Mouse (Mus musculus): Measurements from ENCODE around the gene Cdk14. TPM values are rescaled to one million over a fixed set of nuclear protein-coding genes. Genes with fewer than 3 reads are reported as not detected.

Gene Cdk14
- polyA plus RNA-seq, 1 experiment from 2014 or later, result 34.3 TPM

DNA sequence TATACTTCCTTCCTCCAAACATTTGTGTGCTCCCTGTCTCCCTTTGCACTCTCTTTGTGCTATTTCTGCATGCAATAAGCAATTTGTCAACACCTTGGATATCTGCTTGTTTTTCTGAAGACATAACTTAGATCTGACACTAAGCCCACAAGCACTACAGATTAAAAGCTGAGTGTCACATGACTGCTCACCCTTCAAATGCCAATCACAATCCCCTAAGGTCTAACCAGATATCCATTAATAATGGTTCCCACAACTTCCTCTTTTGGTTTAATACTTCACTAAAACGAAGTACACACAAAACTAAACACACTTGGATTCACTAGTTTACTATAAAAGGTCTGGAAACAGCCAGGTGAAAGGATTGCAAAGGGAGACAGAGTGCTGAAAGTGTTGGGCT, 348.6 kb downstream of the Cdk14 start:
- no peaks in the 10 kb centered on the region for H3K27me3 ChIP-seq
- no peak overlapping the region for H3K9ac ChIP-seq (replicated peaks)
- no peak overlapping the region for H3K4me2 ChIP-seq (replicated peaks)
- H3K4me3 ChIP-seq (replicated peaks), result no peak overlapping the region
- H3K36me3 ChIP-seq, result peaks cover 7% of the 10 kb centered on the region; the same call in 1 of the 2 replicates
- no peaks in the 10 kb centered on the region for H3K4me1 ChIP-seq (replicated peaks)
- H3K9me3 ChIP-seq, result no peaks in the 10 kb centered on the region
- no peak overlapping the region for H3K27ac ChIP-seq
- 82% methylated on average over 1 of the region's 1 CpGs for WGBS
- no peak for ATAC-seq

DNA sequence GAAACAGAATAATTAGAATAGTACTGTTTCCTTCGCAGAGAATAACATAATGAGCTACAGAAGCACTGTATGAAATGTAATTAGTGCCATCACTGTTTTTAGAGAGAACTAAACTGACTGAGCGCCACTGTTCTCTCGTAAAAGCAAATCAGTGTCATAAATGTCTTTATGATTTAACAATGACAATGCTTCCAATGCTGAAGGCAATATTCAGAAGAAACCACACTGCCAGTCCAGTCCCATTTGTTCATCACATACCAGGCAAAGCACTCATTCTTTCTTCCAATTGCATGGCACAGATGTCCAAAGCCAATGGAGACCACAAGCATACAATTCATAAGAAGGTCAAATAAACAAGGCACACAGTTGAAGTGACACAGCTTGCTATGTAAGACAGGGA, 355.4 kb downstream of the Cdk14 start:
- WGBS, result 87% methylated on average over 3 of the region's 3 CpGs
- no peaks in the 10 kb centered on the region for H3K9me3 ChIP-seq

DNA sequence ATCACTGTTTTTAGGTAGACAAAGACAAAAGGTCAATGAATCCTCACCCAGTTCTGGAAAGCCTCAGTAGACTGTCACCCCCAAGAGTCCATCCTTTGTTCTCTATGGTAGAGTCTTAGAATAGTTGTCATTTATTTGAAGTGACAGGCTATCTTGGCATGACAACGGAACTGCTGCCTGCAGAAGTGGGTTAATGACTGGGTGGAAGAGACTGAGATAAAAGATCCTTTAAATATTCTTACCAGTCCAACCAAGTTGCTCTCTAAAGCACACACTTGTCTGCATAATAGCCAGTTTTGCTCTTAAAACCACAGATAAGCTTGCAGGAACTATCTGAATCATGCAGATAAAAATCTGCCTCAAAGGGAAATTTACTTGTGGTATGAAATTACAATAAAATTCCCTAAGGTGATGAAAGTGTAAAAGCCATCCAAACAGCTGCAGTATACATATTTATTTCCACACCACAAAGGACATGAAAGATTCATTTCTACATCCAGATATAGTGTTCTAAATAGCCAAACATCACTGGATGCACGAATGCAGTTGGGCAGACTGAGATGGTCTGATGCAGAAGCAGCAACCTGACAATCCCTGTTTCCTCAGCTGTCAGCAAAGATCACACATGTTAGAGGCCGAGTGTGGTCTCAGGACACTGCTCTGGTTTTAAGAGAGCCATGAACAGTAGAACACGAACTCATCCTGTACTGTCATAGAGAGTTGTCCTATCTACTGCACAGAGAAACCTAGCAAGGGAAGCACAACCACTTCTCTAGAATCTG, 363.8 kb downstream of the Cdk14 start:
- WGBS, result 55% methylated on average over 4 of the region's 4 CpGs

More for the DNA sequence above, 355.4 kb downstream of the Cdk14 start:
- no peaks in the 10 kb centered on the region for H3K27me3 ChIP-seq
- no peaks in the 10 kb centered on the region for H3K4me1 ChIP-seq (replicated peaks)
- no peak for ATAC-seq
- no peak overlapping the region for H3K4me3 ChIP-seq (replicated peaks)
- H3K36me3 ChIP-seq, result no peaks in the 10 kb centered on the region
- H3K4me2 ChIP-seq (replicated peaks), result no peak overlapping the region
- H3K9ac ChIP-seq (replicated peaks), result no peak overlapping the region
- no peak overlapping the region for H3K27ac ChIP-seq

DNA sequence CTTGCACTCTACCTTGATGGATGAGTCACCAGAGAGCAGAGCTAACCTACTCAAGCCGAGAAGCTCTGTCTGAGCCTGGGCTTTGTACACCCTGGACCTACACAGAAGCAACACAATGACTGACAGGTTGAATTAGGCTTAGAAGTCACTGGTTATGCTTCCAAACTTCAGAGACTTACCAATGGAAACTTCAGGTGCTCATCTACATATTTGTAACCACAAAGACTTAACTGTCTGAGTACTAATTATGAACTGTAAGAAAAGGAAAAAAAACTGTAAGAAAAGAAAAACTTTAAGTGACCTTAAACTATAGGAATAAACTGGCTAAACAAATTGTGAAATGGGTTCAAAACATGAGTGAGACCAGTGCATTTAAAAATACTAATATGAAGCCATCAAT, 364.6 kb downstream of the Cdk14 start:
- Histone ChIP-seq H3K36me3 (no peaks in the 10 kb centered on the region), H3K27me3 (no peaks in the 10 kb centered on the region), H3K9me3 (no peaks in the 10 kb centered on the region), H3K4me3 (replicated peaks) (no peak overlapping the region), H3K9ac (replicated peaks) (no peak overlapping the region), H3K4me2 (replicated peaks) (no peak overlapping the region), H3K4me1 (replicated peaks) (peaks cover 24% of the 10 kb centered on the region), H3K27ac (0 out of 2 replicates have a peak overlapping the region, but pooled peaks have one; percentile 57)
- WGBS, result 33% methylated on average over 1 of the region's 1 CpGs
- ATAC-seq, result no peak

More for the DNA sequence above, 363.8 kb downstream of the Cdk14 start:
- peak; percentile 59 for ATAC-seq
- no peaks in the 10 kb centered on the region for H3K9me3 ChIP-seq
- peak overlapping the region; percentile 57 for H3K27ac ChIP-seq
- no peaks in the 10 kb centered on the region for H3K27me3 ChIP-seq
- H3K4me1 ChIP-seq (replicated peaks), result peaks cover 24% of the 10 kb centered on the region
- no peaks in the 10 kb centered on the region for H3K36me3 ChIP-seq
- no peak overlapping the region for H3K9ac ChIP-seq (replicated peaks)
- no peak overlapping the region for H3K4me3 ChIP-seq (replicated peaks)
- no peak overlapping the region for H3K4me2 ChIP-seq (replicated peaks)

DNA sequence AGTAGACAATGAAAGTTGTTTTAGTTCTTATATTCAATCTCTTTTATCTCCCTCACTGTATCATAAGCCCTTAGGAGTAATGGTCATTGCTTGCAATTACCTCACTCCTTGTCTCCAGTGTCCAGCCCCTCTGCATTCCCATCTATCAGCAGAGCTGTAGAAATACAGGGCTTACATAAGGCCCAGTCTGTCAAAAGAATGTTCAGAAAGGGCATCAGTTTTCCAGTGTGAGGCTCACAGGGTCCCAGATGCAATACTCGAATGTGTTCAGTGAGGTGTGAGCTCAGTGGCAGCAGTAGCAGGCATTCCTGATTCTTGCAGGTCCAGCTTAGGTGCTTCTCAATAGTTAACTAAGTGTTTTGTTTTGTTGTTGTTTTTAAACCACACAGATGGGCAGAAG, 365.8 kb downstream of the Cdk14 start:
- Histone ChIP-seq H3K9ac (replicated peaks) (no peak overlapping the region), H3K27ac (no peak overlapping the region), H3K4me2 (replicated peaks) (no peak overlapping the region), H3K9me3 (no peaks in the 10 kb centered on the region), H3K27me3 (no peaks in the 10 kb centered on the region), H3K36me3 (no peaks in the 10 kb centered on the region), H3K4me1 (replicated peaks) (peaks cover 24% of the 10 kb centered on the region), H3K4me3 (replicated peaks) (no peak overlapping the region)
- no peak for ATAC-seq
- 17% methylated on average over 1 of the region's 1 CpGs for WGBS

DNA sequence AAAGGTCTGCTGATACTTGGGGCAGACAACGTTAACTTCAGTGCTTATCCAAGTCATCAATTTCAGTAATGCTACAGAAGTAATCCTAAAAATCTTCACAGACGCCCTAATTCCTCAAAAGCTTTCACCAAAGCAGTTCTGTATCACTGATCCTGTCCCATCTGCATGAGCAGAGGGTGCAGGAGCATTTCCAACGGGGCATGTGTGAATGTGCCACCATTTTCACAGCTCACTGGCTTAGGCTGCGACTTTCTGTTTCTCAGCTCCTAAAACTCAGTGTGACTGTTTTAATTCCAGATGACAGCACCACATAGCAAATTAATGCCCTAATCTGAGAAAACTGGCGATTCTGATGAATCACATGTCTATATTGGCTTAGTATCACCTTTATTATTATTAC, 375.8 kb downstream of the Cdk14 start:
- WGBS, result 73% methylated on average over 5 of the region's 5 CpGs
- H3K27ac ChIP-seq, result no peak overlapping the region
- H3K36me3 ChIP-seq, result no peaks in the 10 kb centered on the region
- H3K9ac ChIP-seq (replicated peaks), result no peak overlapping the region
- H3K9me3 ChIP-seq, result no peaks in the 10 kb centered on the region
- no peak for ATAC-seq
- no peak overlapping the region for H3K4me2 ChIP-seq (replicated peaks)
- H3K4me3 ChIP-seq (replicated peaks), result no peak overlapping the region
- H3K27me3 ChIP-seq, result no peaks in the 10 kb centered on the region
- H3K4me1 ChIP-seq (replicated peaks), result peaks cover 22% of the 10 kb centered on the region

DNA sequence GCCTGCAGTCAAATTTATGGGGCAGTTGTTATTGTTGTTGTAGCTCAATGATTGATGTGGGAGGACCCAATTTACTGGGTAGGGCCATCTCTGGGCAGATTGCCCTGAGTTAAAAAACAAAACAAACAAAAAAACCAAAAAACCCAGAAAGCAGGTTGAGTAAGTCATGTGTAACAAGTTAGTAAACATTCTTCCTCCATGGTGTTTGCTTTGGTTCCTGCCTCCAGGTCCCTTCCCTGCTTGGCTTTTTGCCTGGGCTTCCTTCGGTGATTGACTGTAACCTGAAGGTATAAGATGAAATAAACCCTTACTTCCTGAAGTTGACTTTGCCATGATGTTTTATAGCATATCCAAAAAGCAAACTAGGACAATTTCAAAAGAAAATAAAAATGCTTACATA, 377.4 kb downstream of the Cdk14 start:
- no peaks in the 10 kb centered on the region for H3K9me3 ChIP-seq
- no peak overlapping the region for H3K9ac ChIP-seq (replicated peaks)
- no peak for ATAC-seq
- no peaks in the 10 kb centered on the region for H3K27me3 ChIP-seq
- no peaks in the 10 kb centered on the region for H3K36me3 ChIP-seq
- H3K4me1 ChIP-seq (replicated peaks), result peaks cover 22% of the 10 kb centered on the region
- no peak overlapping the region for H3K4me3 ChIP-seq (replicated peaks)
- H3K4me2 ChIP-seq (replicated peaks), result no peak overlapping the region
- no peak overlapping the region for H3K27ac ChIP-seq
- 92% methylated on average over 1 of the region's 1 CpGs for WGBS

DNA sequence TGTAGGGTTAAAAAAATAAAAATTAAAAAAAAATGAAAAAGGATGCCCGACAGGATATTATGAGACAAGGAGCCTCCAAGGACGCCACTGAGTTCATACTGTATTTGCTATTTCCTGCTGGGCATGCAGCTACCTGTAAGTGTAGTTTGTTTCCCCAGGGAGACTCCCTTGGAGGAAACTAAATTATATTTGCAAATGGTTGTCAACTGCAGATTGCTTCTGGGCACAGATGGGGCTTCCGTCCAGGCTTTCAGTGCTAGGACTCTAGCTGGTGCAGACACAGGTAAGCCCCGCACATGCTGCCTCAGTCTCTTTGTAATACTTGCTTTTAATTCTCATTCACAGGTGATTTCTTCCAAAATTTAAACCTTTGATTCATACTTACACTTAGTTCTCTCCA, 378.6 kb downstream of the Cdk14 start:
- H3K4me1 ChIP-seq (replicated peaks), result peaks cover 22% of the 10 kb centered on the region
- no peaks in the 10 kb centered on the region for H3K9me3 ChIP-seq
- H3K4me3 ChIP-seq (replicated peaks), result no peak overlapping the region
- no peak overlapping the region for H3K27ac ChIP-seq
- no peaks in the 10 kb centered on the region for H3K27me3 ChIP-seq
- H3K4me2 ChIP-seq (replicated peaks), result no peak overlapping the region
- no peak overlapping the region for H3K9ac ChIP-seq (replicated peaks)
- H3K36me3 ChIP-seq, result no peaks in the 10 kb centered on the region
- WGBS, result 69% methylated on average over 4 of the region's 4 CpGs
- ATAC-seq, result peak; percentile 48; the same call in 1 of the 2 replicates

DNA sequence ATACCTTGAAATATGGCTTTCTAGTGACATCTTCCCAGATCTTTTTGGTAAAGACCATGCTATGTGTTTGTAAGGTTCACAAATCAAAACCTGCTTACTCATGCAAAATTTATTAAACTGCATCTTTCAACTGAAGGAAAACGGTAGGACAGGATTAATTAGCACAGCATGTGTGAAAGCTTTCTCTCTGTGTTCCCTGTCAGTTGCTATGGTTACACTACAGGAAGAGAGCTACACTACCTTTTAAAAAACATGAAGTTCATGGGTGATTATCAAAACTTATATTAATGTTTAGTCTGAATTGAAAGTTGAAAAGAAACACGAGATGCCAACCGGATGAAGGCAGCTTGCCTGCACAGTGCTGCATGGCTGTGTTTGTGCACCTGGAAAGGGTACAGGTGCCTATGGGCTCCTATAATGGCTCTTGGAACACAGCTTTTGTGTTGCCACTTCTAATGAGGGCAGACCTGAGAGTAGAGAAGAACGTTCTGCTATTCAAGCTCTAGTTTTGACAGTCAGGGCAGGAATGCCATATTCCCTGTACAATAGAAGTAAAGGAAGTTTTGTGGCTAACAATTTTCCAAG, 380.3 kb downstream of the Cdk14 start:
- no peak overlapping the region for H3K4me2 ChIP-seq (replicated peaks)
- peaks cover 22% of the 10 kb centered on the region for H3K4me1 ChIP-seq (replicated peaks)
- no peak overlapping the region for H3K4me3 ChIP-seq (replicated peaks)
- H3K9me3 ChIP-seq, result no peaks in the 10 kb centered on the region
- H3K27me3 ChIP-seq, result no peaks in the 10 kb centered on the region
- no peak overlapping the region for H3K27ac ChIP-seq
- no peaks in the 10 kb centered on the region for H3K36me3 ChIP-seq
- no peak overlapping the region for H3K9ac ChIP-seq (replicated peaks)
- 29% methylated on average over 4 of the region's 4 CpGs for WGBS
- peak; percentile 58; the same call in 1 of the 2 replicates for ATAC-seq

DNA sequence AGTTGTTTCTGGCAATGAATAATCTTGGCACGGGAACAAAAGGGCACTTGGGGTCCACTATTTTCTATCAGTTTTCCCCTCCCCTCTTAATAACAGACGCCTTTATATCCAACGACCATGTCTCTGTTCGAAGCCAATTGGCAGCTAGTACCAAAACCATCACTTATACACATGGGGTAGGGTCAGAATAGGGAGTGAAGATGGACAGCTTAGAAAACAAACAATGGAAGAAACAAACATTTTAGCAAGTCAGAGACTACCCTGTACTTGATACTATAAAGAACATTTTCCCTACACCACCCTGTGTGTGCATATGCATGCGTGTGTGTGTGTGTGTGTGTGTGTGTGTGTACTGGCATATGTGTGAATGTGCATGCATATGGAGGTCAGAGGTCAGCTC, 386.7 kb downstream of the Cdk14 start:
- Histone ChIP-seq H3K9ac (replicated peaks) (no peak overlapping the region), H3K4me1 (replicated peaks) (peaks cover 18% of the 10 kb centered on the region), H3K9me3 (no peaks in the 10 kb centered on the region), H3K27ac (peak overlapping the region; percentile 72), H3K36me3 (no peaks in the 10 kb centered on the region), H3K27me3 (no peaks in the 10 kb centered on the region), H3K4me2 (replicated peaks) (no peak overlapping the region), H3K4me3 (replicated peaks) (no peak overlapping the region)
- peak; percentile 22; the same call in 1 of the 2 replicates for ATAC-seq
- WGBS, result 66% methylated on average over 5 of the region's 5 CpGs

DNA sequence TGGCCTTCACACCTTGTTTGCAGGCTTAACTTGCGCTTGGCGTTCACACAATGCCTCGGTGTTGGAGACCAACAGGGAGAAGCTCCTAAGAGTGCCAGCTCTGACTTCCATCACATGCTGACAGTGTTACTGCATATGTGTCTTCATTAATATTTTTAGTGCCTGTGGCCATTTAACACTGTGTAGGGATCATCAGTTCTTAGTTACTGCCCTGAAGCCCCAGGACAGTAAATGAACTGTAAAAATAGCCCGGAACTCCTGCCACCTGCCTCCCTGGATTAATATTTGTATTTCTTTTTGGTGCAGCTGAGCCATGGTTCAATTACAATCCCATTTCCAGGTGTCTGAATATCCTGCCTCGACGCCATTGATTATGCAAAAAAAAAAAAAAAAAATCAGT, 387.3 kb downstream of the Cdk14 start:
- H3K9ac ChIP-seq (replicated peaks), result no peak overlapping the region; the same call in 1 of the 2 replicates
- peak; percentile 75 for ATAC-seq
- no peaks in the 10 kb centered on the region for H3K36me3 ChIP-seq
- H3K4me1 ChIP-seq (replicated peaks), result peaks cover 18% of the 10 kb centered on the region
- no peak overlapping the region for H3K4me3 ChIP-seq (replicated peaks)
- H3K4me2 ChIP-seq (replicated peaks), result no peak overlapping the region
- H3K27ac ChIP-seq, result peak overlapping the region; percentile 72
- 42% methylated on average over 6 of the region's 6 CpGs for WGBS
- H3K9me3 ChIP-seq, result no peaks in the 10 kb centered on the region
- no peaks in the 10 kb centered on the region for H3K27me3 ChIP-seq

DNA sequence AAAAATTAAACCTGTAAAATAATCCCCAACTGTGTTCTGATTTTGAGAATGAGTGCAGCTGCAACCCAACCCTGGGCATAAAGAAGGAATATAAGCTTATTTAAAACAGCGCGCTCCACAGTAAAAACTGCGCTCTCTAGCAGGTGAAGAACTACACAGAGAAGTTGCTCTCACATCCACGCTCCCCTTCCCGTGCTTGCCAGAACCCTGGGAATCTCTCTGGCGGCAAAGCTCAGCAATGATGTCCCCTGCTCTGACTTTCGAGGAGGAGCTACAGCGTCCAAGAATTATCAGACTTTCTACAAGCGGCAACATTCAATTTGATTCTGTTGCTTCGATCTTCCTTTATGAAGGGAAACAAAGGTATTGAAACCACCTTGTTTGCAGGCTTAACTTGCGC, 387.7 kb downstream of the Cdk14 start:
- ATAC-seq, result peak; percentile 60
- Histone ChIP-seq H3K9me3 (no peaks in the 10 kb centered on the region), H3K4me3 (replicated peaks) (no peak overlapping the region), H3K27me3 (no peaks in the 10 kb centered on the region), H3K4me1 (replicated peaks) (peaks cover 18% of the 10 kb centered on the region), H3K36me3 (no peaks in the 10 kb centered on the region), H3K4me2 (replicated peaks) (no peak overlapping the region), H3K9ac (replicated peaks) (no peak overlapping the region; the same call in 1 of the 2 replicates), H3K27ac (peak overlapping the region; percentile 72)
- WGBS, result 81% methylated on average over 11 of the region's 11 CpGs
